Mouse (Mus musculus) midbrain, embryonic 14.5 days (tissue): ENCODE results near the gene Vav3. TPM values are rescaled to one million over a fixed set of nuclear protein-coding genes. Genes with fewer than 3 reads are reported as not detected.

Experiments
- ATAC-seq: fragments of 200-750 bp; cut with Nextera tagmentation; 2 replicates; pipeline ENCODE4 v1.8.0; 2017; ENCODE audit warnings: moderate number of reproducible peaks, moderate library complexity; ENCODE audit not compliant: low FRiP score, low TSS enrichment
- DNase-seq: peaks from one replicate; pipeline ENCODE4 v3.0.0-alpha.2; 2015
- H3K27ac ChIP-seq: fragments of 300-500 bp; sonication (generic); replicated peaks from 2 replicates; pipeline ENCODE4 v1.5.1; 2014; ENCODE audit warnings: mild to moderate bottlenecking, low read depth, low read length, moderate library complexity
- H3K27me3 ChIP-seq: fragments of 300-500 bp; sonication (generic); 2 replicates; pipeline ENCODE4 v1.6.1; 2014; ENCODE audit warnings: low read length, control low read depth, mixed read lengths; ENCODE audit not compliant: control insufficient read depth, insufficient read depth
- H3K36me3 ChIP-seq: fragments of 300-500 bp; sonication (generic); 2 replicates; pipeline ENCODE4 v1.6.1; 2014; ENCODE audit warnings: low read length, control low read depth; ENCODE audit not compliant: control insufficient read depth, insufficient read depth
- H3K4me1 ChIP-seq: fragments of 300-500 bp; sonication (generic); 2 replicates; pipeline ENCODE4 v1.6.1; 2014; ENCODE audit warnings: mild to moderate bottlenecking, antibody characterized with exemption, low read length, control low read depth; ENCODE audit not compliant: control insufficient read depth, insufficient read depth
- H3K4me2 ChIP-seq: fragments of 300-500 bp; sonication (generic); 2 replicates; pipeline ENCODE4 v1.6.1; 2014; ENCODE audit warnings: mild to moderate bottlenecking, low read length, moderate library complexity
- H3K4me3 ChIP-seq: fragments of 300-500 bp; sonication (generic); replicated peaks from 2 replicates; pipeline ENCODE4 v1.5.1; 2014; ENCODE audit warnings: low read depth, low read length
- H3K9ac ChIP-seq: fragments of 300-500 bp; sonication (generic); replicated peaks from 2 replicates; pipeline ENCODE4 v1.6.1; 2014; ENCODE audit warnings: mild to moderate bottlenecking, low read length, moderate library complexity
- H3K9me3 ChIP-seq: fragments of 300-500 bp; sonication (generic); 2 replicates; pipeline ENCODE4 v1.6.1; 2016; ENCODE audit warnings: low read length, control low read depth, mixed read lengths; ENCODE audit not compliant: control insufficient read depth
- WGBS: fragments of 180-500 bp; shearing (Covaris S2); extraction: QIAGEN DNeasy Blood & Tissue Kit; methylation state at CpG from one replicate; pipeline ENCODE4 v1.1.7; 2014; 5-methylcytosine and 5-hydroxymethylcytosine counted together
- polyA plus RNA-seq: library from polyadenylated mRNA; unstranded; fragments of >200 nt; fragmentation: Nextera tagmentation; extraction: Ambion mirVana; gene quantifications from 2 replicates; pipeline ENCODE4 v1.2.1, GENCODE M21; 2014

Gene Vav3
- polyA plus RNA-seq, 1 experiment from 2014 or later, result 37.3 TPM

GRCm38 (mm10) chr3:109341071-109341480 is 623 bp downstream of the Vav3 start:
- H3K4me3 ChIP-seq, result peak overlapping the region; percentile 78

GRCm38 (mm10) chr3:109341631-109342030 is 1.2 kb downstream of the Vav3 start:
- peak overlapping the region; percentile 86 for H3K9ac ChIP-seq
- peak; percentile 54 for DNase-seq
- H3K27ac ChIP-seq, result peak overlapping the region; percentile 92; the same call in 1 of the 2 replicates
- H3K4me1 ChIP-seq, result 0 out of 2 replicates have a peak, but pooled peaks cover 5% of the 10 kb centered on the region
- WGBS, result 2% methylated on average over 8 of the region's 8 CpGs
- peak overlapping the region; percentile 80 for H3K4me2 ChIP-seq
- no peaks in the 10 kb centered on the region for H3K36me3 ChIP-seq
- H3K4me3 ChIP-seq, result peak overlapping the region; percentile 78
- no peak for ATAC-seq
- no peaks in the 10 kb centered on the region for H3K9me3 ChIP-seq
- H3K27me3 ChIP-seq, result no peaks in the 10 kb centered on the region

More at GRCm38 (mm10) chr3:109341071-109341480, 623 bp downstream of the Vav3 start:
- H3K27ac ChIP-seq, result peak overlapping the region; percentile 92
- no peaks in the 10 kb centered on the region for H3K27me3 ChIP-seq
- 0 out of 2 replicates have a peak, but pooled peaks cover 5% of the 10 kb centered on the region for H3K4me1 ChIP-seq
- DNase-seq (peak; percentile 66), ATAC-seq (no peak; the same call in 1 of the 2 replicates)
- peak overlapping the region; percentile 80 for H3K4me2 ChIP-seq
- H3K9me3 ChIP-seq, result no peaks in the 10 kb centered on the region
- no peaks in the 10 kb centered on the region for H3K36me3 ChIP-seq
- WGBS, result under 1% methylated on average over 18 of the region's 18 CpGs
- H3K9ac ChIP-seq, result peak overlapping the region; percentile 86

- Histone ChIP-seq H3K27me3 (no peaks in the 10 kb centered on the region), H3K9me3 (no peaks in the 10 kb centered on the region), H3K9ac (no peak overlapping the region), H3K4me2 (no peak overlapping the region), H3K4me1 (no peaks in the 10 kb centered on the region), H3K36me3 (peaks cover 5% of the 10 kb centered on the region; the same call in 1 of the 2 replicates), H3K4me3 (no peak overlapping the region), H3K27ac (no peak overlapping the region)
- 88% methylated on average over 4 of the region's 4 CpGs for WGBS
- DNase-seq (no peak), ATAC-seq (no peak)
Observed at GRCm38 (mm10) chr3:109351956-109352684, 11.7 kb downstream of the Vav3 start.

GRCm38 (mm10) chr3:109352690-109353089 is 12.2 kb downstream of the Vav3 start:
- no peak for DNase-seq
- no peak overlapping the region for H3K4me3 ChIP-seq
- H3K4me2 ChIP-seq, result no peak overlapping the region
- H3K27ac ChIP-seq, result no peak overlapping the region
- H3K4me1 ChIP-seq, result no peaks in the 10 kb centered on the region
- no peaks in the 10 kb centered on the region for H3K27me3 ChIP-seq
- no peaks in the 10 kb centered on the region for H3K9me3 ChIP-seq
- 93% methylated on average over 6 of the region's 6 CpGs for WGBS
- no peak overlapping the region for H3K9ac ChIP-seq
- no peak for ATAC-seq
- peaks cover 5% of the 10 kb centered on the region; the same call in 1 of the 2 replicates for H3K36me3 ChIP-seq

GRCm38 (mm10) chr3:109353814-109354213 is 13.4 kb downstream of the Vav3 start:
- H3K27ac ChIP-seq, result no peak overlapping the region
- no peaks in the 10 kb centered on the region for H3K9me3 ChIP-seq
- H3K27me3 ChIP-seq, result no peaks in the 10 kb centered on the region
- no peaks in the 10 kb centered on the region for H3K4me1 ChIP-seq
- no peak for ATAC-seq
- H3K4me3 ChIP-seq, result no peak overlapping the region
- H3K9ac ChIP-seq, result no peak overlapping the region
- DNase-seq, result no peak
- H3K36me3 ChIP-seq, result peaks cover 5% of the 10 kb centered on the region; the same call in 1 of the 2 replicates
- 90% methylated on average over 5 of the region's 5 CpGs for WGBS
- no peak overlapping the region for H3K4me2 ChIP-seq

GRCm38 (mm10) chr3:109355158-109355557 is 14.7 kb downstream of the Vav3 start:
- Histone ChIP-seq H3K9ac (no peak overlapping the region), H3K27ac (no peak overlapping the region), H3K4me1 (no peaks in the 10 kb centered on the region), H3K36me3 (no peaks in the 10 kb centered on the region), H3K27me3 (no peaks in the 10 kb centered on the region), H3K4me3 (no peak overlapping the region), H3K9me3 (no peaks in the 10 kb centered on the region), H3K4me2 (no peak overlapping the region)
- ATAC-seq, result no peak
- WGBS, result 88% methylated on average over 5 of the region's 5 CpGs
- DNase-seq, result no peak

- Histone ChIP-seq H3K9me3 (no peaks in the 10 kb centered on the region), H3K4me1 (no peaks in the 10 kb centered on the region), H3K9ac (no peak overlapping the region), H3K4me2 (no peak overlapping the region), H3K4me3 (no peak overlapping the region), H3K36me3 (no peaks in the 10 kb centered on the region), H3K27ac (no peak overlapping the region), H3K27me3 (no peaks in the 10 kb centered on the region)
- DNase-seq (no peak), ATAC-seq (no peak)
- WGBS, result 90% methylated on average over 4 of the region's 4 CpGs
Observed at GRCm38 (mm10) chr3:109360746-109361145, 20.3 kb downstream of the Vav3 start.

- ATAC-seq (no peak), DNase-seq (no peak)
- no peak overlapping the region for H3K27ac ChIP-seq
- H3K4me1 ChIP-seq, result peaks cover 6% of the 10 kb centered on the region
- H3K9me3 ChIP-seq, result no peaks in the 10 kb centered on the region
- no peak overlapping the region for H3K9ac ChIP-seq
- no peak overlapping the region for H3K4me2 ChIP-seq
- H3K4me3 ChIP-seq, result no peak overlapping the region
- no peaks in the 10 kb centered on the region for H3K27me3 ChIP-seq
- H3K36me3 ChIP-seq, result no peaks in the 10 kb centered on the region
- 86% methylated on average over 5 of the region's 5 CpGs for WGBS
Observed at GRCm38 (mm10) chr3:109361882-109362281, 21.4 kb downstream of the Vav3 start.

GRCm38 (mm10) chr3:109362310-109362709 is 21.9 kb downstream of the Vav3 start:
- Histone ChIP-seq H3K9ac (no peak overlapping the region), H3K36me3 (no peaks in the 10 kb centered on the region), H3K4me1 (peaks cover 6% of the 10 kb centered on the region), H3K4me2 (no peak overlapping the region), H3K27ac (no peak overlapping the region), H3K9me3 (no peaks in the 10 kb centered on the region), H3K4me3 (no peak overlapping the region), H3K27me3 (no peaks in the 10 kb centered on the region)
- no peak for ATAC-seq
- 81% methylated on average over 3 of the region's 3 CpGs for WGBS
- no peak for DNase-seq
